Mouse (Mus musculus) stomach, embryonic 14.5 days (tissue): ENCODE data around the gene Rnf13. TPM values are rescaled to one million over a fixed set of nuclear protein-coding genes. Genes with fewer than 3 reads are reported as not detected.
"Not testable (repeated sequence)": the region's sequence is repeated elsewhere in the genome, so short reads cannot be mapped to it uniquely, and the experiment has no call there.

ENCODE experiments used
- ATAC-seq: fragments of 200-750 bp; cut with Nextera tagmentation; 2 replicates; pipeline ENCODE4 v1.8.0; 2017; ENCODE audit warnings: low read depth, moderate TSS enrichment; ENCODE audit not compliant: insufficient number of reproducible peaks, insufficient read depth, low FRiP score
- H3K27ac ChIP-seq: fragments of 300-500 bp; sonication (generic); 2 replicates; pipeline ENCODE4 v1.5.1; 2014; ENCODE audit warnings: mild to moderate bottlenecking, low read length, moderate library complexity, mixed read lengths
- H3K27me3 ChIP-seq: fragments of 300-500 bp; sonication (generic); 2 replicates; pipeline ENCODE4 v1.6.1; 2014; ENCODE audit warnings: low read length, control low read depth, mixed read lengths; ENCODE audit not compliant: control insufficient read depth, insufficient read depth
- H3K36me3 ChIP-seq: fragments of 300-500 bp; sonication (generic); 2 replicates; pipeline ENCODE4 v1.6.1; 2014; ENCODE audit warnings: mild to moderate bottlenecking, control low read depth, low read length, moderate library complexity, mixed read lengths; ENCODE audit not compliant: control insufficient read depth, insufficient read depth
- H3K4me1 ChIP-seq: fragments of 300-500 bp; sonication (generic); 2 replicates; pipeline ENCODE4 v1.6.1; 2014; ENCODE audit warnings: low read length, control low read depth, mixed read lengths; ENCODE audit not compliant: control insufficient read depth, insufficient read depth
- H3K4me2 ChIP-seq: fragments of 300-500 bp; sonication (generic); replicated peaks from 2 replicates; pipeline ENCODE4 v1.6.1; 2014; ENCODE audit warnings: low read depth, low read length, control low read depth
- H3K4me3 ChIP-seq: fragments of 300-500 bp; sonication (generic); 2 replicates; pipeline ENCODE4 v1.5.1; 2014; ENCODE audit warnings: low read depth, low read length, control low read depth
- H3K9ac ChIP-seq: fragments of 300-500 bp; sonication (generic); replicated peaks from 2 replicates; pipeline ENCODE4 v1.6.1; 2014; ENCODE audit warnings: low read depth, mild to moderate bottlenecking, control low read depth, low read length, moderate library complexity, mixed read lengths
- H3K9me3 ChIP-seq: fragments of 300-500 bp; sonication (generic); 2 replicates; pipeline ENCODE4 v1.6.1; 2016; ENCODE audit warnings: low read depth, low read length, control low read depth; ENCODE audit not compliant: control insufficient read depth
- WGBS: fragments of 180-500 bp; shearing (Covaris S2); extraction: QIAGEN DNeasy Blood & Tissue Kit; methylation state at CpG from one replicate; pipeline ENCODE4 v1.1.7; 2014; 5-methylcytosine and 5-hydroxymethylcytosine counted together
- polyA plus RNA-seq: library from polyadenylated mRNA; unstranded; fragments of >200 nt; fragmentation: Nextera tagmentation; extraction: Ambion mirVana; gene quantifications from 2 replicates; pipeline ENCODE4 v1.2.1, GENCODE M21; 2014

Gene Rnf13
- polyA plus RNA-seq, 1 experiment from 2014 or later, result 76.8 TPM

DNA sequence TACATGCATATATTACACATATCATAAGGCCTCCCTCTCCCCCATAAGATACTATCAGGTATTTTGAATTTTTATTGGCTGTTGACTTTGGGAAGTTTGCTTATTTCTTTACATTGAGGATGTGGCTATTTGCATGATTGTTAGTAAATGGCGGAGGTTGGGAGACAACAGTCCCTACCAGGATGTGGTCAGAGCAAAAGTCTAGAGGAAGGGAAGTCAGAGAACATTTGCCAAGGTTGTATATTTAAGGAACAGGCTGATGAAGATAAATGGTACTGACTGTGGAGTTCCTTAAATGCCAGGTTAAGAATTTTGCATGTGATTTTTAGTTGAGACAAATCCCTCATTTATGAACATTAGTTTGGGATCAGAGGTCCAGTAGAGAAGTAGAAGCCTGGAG lies 4.0 kb downstream of the Rnf13 start:
- Histone ChIP-seq H3K9ac (no peak overlapping the region), H3K27ac (no peak overlapping the region), H3K9me3 (no peaks in the 10 kb centered on the region), H3K4me2 (no peak overlapping the region), H3K4me3 (no peak overlapping the region), H3K36me3 (no peaks in the 10 kb centered on the region), H3K27me3 (no peaks in the 10 kb centered on the region), H3K4me1 (peaks cover 7% of the 10 kb centered on the region; the same call in 1 of the 2 replicates)
- WGBS, result 88% methylated on average over 1 of the region's 1 CpGs
- no peak for ATAC-seq

DNA sequence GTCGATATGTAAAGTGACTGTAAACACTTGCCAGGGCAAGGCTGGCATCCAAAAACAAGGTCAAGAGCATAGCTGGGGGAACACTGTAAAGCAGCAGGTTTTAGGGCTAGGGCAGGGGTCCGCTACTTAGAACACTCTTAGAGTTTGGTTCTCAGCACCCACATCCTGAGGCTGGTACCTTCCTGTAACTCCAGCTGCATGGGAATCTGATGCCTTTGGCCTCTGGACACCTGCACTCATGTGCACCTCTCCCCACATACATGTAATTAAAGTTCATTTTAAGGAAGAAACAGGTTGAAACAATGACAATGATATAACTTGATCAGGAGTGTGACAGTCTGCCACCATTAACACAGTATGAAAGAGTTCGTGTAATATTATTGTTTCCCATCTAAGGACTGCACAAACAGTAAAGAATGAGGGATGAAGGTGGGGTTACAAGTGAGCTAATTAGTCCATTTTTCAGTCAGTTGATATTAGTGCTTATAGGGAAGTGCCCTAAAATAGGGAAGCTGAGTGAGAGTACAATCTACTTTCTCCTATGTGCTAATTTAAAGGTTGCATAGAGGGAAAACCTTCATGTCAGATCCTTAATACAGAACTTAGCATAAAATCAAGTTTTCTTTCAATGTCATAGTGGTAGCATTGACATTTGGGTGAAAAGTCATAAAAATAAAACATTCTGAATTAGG lies 12.9 kb downstream of the Rnf13 start:
- Histone ChIP-seq H3K27me3 (no peaks in the 10 kb centered on the region), H3K4me2 (no peak overlapping the region), H3K4me1 (no peaks in the 10 kb centered on the region), H3K36me3 (no peaks in the 10 kb centered on the region), H3K4me3 (no peak overlapping the region), H3K9me3 (no peaks in the 10 kb centered on the region), H3K9ac (no peak overlapping the region), H3K27ac (no peak overlapping the region)
- no peak for ATAC-seq
- 88% methylated on average over 3 of the region's 3 CpGs for WGBS

DNA sequence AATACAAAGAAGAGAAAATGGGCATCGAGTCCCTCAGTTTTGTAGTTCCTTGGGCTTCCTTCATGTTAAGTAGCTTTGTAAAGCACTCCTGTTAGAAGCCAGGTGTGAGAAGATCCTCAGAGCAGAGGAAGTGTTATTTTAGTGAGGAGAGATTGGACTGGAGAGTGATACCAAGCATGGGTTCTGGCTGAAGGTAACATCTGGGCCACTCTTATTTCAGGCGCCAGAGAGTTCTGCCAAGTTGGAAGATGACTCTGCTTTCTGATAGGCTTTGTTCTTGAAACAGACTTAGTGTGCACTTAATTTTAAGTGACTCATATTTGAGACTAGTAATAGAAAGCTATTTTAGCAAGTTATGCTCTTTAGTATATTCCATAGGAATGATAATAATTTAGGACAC lies 41.1 kb downstream of the Rnf13 start:
- H3K9ac ChIP-seq, result no peak overlapping the region
- no peaks in the 10 kb centered on the region for H3K27me3 ChIP-seq
- no peaks in the 10 kb centered on the region for H3K9me3 ChIP-seq
- no peaks in the 10 kb centered on the region for H3K36me3 ChIP-seq
- H3K4me2 ChIP-seq, result no peak overlapping the region
- WGBS, result 93% methylated on average over 2 of the region's 2 CpGs
- H3K27ac ChIP-seq, result no peak overlapping the region
- no peaks in the 10 kb centered on the region for H3K4me1 ChIP-seq
- no peak for ATAC-seq
- H3K4me3 ChIP-seq, result no peak overlapping the region

DNA sequence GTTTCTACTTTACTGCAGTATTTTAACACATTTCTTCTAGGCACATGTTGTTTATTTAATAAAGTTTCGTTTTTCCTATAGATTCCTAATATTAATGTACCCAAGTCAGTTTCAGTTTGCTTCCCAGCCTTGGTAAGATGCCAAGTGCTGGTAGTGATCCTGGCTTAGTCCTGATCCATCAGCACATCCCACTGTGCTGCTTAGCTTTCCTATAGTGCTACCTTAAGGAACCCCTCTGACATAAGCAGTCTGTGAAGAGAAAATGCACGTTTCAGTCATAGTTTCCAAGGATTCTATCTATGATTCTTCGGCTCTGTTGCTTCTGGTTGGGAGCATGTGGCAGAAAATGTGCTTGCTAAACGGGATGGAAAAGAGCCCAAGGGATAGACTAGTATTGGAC lies 52.6 kb downstream of the Rnf13 start:
- no peak overlapping the region for H3K4me2 ChIP-seq
- no peak overlapping the region for H3K4me3 ChIP-seq
- 73% methylated on average over 4 of the region's 4 CpGs for WGBS
- H3K4me1 ChIP-seq, result no peaks in the 10 kb centered on the region
- ATAC-seq, result no peak
- H3K27ac ChIP-seq, result no peak overlapping the region
- no peaks in the 10 kb centered on the region for H3K27me3 ChIP-seq
- H3K9ac ChIP-seq, result no peak overlapping the region
- H3K36me3 ChIP-seq, result no peaks in the 10 kb centered on the region
- no peaks in the 10 kb centered on the region for H3K9me3 ChIP-seq

DNA sequence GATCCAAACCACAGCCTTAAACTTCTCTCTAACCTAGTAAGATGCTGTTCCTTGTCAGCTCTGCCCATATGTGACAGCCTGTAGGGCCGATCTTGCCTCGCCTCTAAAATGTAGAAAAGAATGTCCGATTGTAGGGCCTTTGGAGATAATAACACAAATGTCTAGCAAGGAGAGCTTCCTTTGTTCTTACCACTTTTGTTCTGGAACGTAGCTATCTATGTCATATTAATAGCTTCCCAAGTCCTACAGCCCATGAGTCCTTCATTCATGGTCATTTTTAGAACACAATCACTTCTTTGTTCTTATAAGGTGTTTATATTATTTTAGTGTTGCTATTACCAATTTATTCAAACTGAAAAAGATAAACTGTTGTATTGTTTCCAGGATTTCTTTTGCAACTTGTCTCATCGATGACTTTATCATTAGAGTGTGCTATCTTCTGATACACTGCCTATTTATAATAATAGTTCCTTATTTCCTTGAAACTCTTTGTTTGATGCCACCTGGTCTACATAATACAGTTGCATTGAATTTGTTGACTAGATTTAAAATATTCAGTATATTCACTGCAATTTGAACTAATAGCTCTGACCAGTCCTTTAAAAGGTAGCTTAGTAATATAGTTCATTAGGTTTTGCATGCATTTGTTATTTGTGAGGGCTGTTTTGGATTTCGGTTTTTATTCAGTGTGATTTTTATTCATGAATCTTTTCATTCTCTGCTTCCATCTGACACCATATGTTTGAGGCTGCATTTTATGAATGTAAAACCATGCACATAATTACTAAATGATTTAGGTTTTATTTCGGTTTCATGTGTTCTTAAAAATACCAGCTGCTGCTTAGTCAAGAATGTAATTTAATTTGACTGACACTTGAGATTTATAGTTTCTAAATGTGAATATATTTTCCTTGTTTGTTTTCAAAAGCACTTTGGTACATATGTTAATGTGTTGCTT lies 53.4 kb downstream of the Rnf13 start:
- no peaks in the 10 kb centered on the region for H3K36me3 ChIP-seq
- 79% methylated on average over 7 of the region's 7 CpGs for WGBS

DNA sequence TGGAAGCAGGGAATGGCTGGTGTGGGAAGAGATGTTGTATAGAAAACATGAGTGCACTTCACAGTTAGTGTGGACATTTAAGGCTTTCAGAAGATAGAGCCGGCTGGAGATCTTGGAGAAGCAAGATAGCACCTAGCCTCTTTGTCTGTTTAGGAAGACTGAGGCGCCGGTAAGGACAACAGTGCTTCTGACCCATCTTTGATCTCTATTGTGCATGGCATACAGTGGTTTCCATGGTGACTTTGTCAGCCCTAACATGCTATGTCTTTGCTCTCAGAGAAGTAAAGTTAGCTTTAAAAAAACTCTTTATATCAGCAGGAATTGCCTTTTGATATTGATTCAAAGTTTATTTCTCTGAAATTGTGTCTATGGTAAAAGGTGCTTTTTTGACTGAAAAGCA lies 55.2 kb downstream of the Rnf13 start:
- no peaks in the 10 kb centered on the region for H3K27me3 ChIP-seq
- no peak overlapping the region for H3K27ac ChIP-seq
- no peaks in the 10 kb centered on the region for H3K4me1 ChIP-seq
- no peak overlapping the region for H3K4me2 ChIP-seq
- no peak overlapping the region for H3K9ac ChIP-seq
- WGBS, result 77% methylated on average over 3 of the region's 3 CpGs
- no peak for ATAC-seq
- no peak overlapping the region for H3K4me3 ChIP-seq
- H3K36me3 ChIP-seq, result no peaks in the 10 kb centered on the region
- H3K9me3 ChIP-seq, result no peaks in the 10 kb centered on the region

More for the DNA sequence above, 53.4 kb downstream of the Rnf13 start:
- no peaks in the 10 kb centered on the region for H3K9me3 ChIP-seq
- no peak overlapping the region for H3K4me2 ChIP-seq
- no peak overlapping the region for H3K9ac ChIP-seq
- H3K4me3 ChIP-seq, result no peak overlapping the region
- no peaks in the 10 kb centered on the region for H3K27me3 ChIP-seq
- ATAC-seq, result no peak
- H3K27ac ChIP-seq, result no peak overlapping the region
- H3K4me1 ChIP-seq, result no peaks in the 10 kb centered on the region

DNA sequence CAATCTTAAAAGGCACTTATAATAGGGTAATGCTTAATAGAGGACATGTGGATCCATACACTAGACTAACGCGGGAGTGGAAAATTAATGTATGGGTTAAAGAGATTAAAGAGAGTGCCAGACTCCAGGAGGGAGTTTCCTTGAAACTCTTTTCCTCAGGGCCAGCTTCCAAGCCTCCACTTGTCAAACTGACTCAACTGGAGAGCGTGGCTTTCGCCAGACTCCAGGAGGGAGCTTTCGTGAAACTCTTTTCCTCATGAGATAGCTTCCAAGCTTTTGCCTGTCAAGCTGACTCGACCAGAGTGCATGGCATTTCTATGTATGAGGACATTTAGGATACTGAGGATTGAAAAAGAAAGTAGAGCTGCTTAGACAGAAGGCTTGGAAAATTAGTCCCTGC lies 59.2 kb downstream of the Rnf13 start:
- H3K4me1 ChIP-seq, H3K4me2 ChIP-seq: not testable (repeated sequence)
- WGBS, result 47% methylated on average over 6 of the region's 6 CpGs

DNA sequence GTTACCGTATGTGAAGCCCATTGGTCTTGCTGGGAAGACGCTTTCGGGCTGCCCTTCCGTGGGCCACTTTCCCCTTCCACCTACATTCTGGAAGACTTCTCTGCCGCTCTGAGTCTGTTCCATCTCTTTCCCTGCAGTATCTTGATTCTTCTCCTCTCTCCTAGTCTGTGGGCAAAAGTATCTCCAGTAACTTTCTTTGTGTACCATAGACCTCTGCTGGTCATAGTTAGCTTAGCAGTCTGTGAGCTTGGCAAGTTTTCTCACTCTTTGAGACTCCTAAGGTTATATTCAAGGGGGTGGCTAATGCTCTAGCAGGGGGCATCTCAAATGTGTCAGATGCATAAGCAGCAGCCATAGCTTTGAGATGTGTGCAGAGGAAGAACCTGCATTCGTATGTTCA lies 79.6 kb downstream of the Rnf13 start:
- Histone ChIP-seq H3K9ac (no peak overlapping the region), H3K27me3 (no peaks in the 10 kb centered on the region), H3K4me1 (no peaks in the 10 kb centered on the region), H3K4me2 (no peak overlapping the region), H3K27ac (no peak overlapping the region), H3K9me3 (no peaks in the 10 kb centered on the region), H3K4me3 (no peak overlapping the region), H3K36me3 (no peaks in the 10 kb centered on the region)
- 84% methylated on average over 6 of the region's 6 CpGs for WGBS
- ATAC-seq, result no peak

More for the DNA sequence above, 59.2 kb downstream of the Rnf13 start:
- not testable (repeated sequence) for ATAC-seq, H3K27ac ChIP-seq, H3K9me3 ChIP-seq, H3K9ac ChIP-seq, H3K27me3 ChIP-seq, H3K36me3 ChIP-seq, H3K4me3 ChIP-seq
